Mouse (Mus musculus) heart, embryonic 13.5 days (tissue): Measurements from ENCODE around the gene Iah1. TPM values are rescaled to one million over a fixed set of nuclear protein-coding genes. Genes with fewer than 3 reads are reported as not detected.

Experiments
- ATAC-seq: fragments of 200-750 bp; cut with Nextera tagmentation; 2 replicates; pipeline ENCODE4 v1.8.0; 2017; ENCODE audit warnings: moderate TSS enrichment; ENCODE audit not compliant: insufficient number of reproducible peaks, low FRiP score, low TSS enrichment; ENCODE audit errors: extremely low read depth
- H3K27ac ChIP-seq: fragments of 300-500 bp; sonication (generic); replicated peaks from 2 replicates; pipeline ENCODE4 v1.5.1; 2015; ENCODE audit warnings: moderate library complexity, mild to moderate bottlenecking, inconsistent platforms
- H3K27me3 ChIP-seq: fragments of 300-500 bp; sonication (generic); replicated peaks from 2 replicates; pipeline ENCODE4 v1.6.1; 2015; ENCODE audit warnings: mild to moderate bottlenecking, inconsistent platforms
- H3K36me3 ChIP-seq: fragments of 300-500 bp; sonication (generic); 2 replicates; pipeline ENCODE4 v1.6.1; 2015; ENCODE audit warnings: mild to moderate bottlenecking, inconsistent platforms
- H3K4me1 ChIP-seq: fragments of 300-500 bp; sonication (generic); 2 replicates; pipeline ENCODE4 v1.6.1; 2015; ENCODE audit warnings: inconsistent platforms
- H3K4me2 ChIP-seq: fragments of 300-500 bp; sonication (generic); 2 replicates; pipeline ENCODE4 v1.6.1; 2015; ENCODE audit warnings: inconsistent platforms, mild to moderate bottlenecking, moderate library complexity
- H3K4me3 ChIP-seq: fragments of 300-500 bp; sonication (generic); 2 replicates; pipeline ENCODE4 v1.5.1; 2015; ENCODE audit warnings: moderate library complexity, mild to moderate bottlenecking, inconsistent platforms
- H3K9ac ChIP-seq: fragments of 300-500 bp; sonication (generic); 2 replicates; pipeline ENCODE4 v1.6.1; 2015; ENCODE audit warnings: inconsistent platforms, mild to moderate bottlenecking, moderate library complexity
- H3K9me3 ChIP-seq: fragments of 300-500 bp; sonication (generic); 2 replicates; pipeline ENCODE4 v1.6.1; 2016; ENCODE audit warnings: inconsistent platforms
- WGBS: fragments of 180-500 bp; shearing (Covaris S2); methylation state at CpG from one replicate; pipeline ENCODE4 v1.1.7; 2015; ENCODE audit warnings: mixed read lengths; 5-methylcytosine and 5-hydroxymethylcytosine counted together
- polyA plus RNA-seq: library from polyadenylated mRNA; unstranded; fragments of >200 nt; fragmentation: Nextera tagmentation; extraction: Ambion mirVana; gene quantifications from 2 replicates; pipeline ENCODE4 v1.2.1, GENCODE M21; 2015

The Iah1 gene
- polyA plus RNA-seq, 1 experiment from 2014 or later: 37.3 TPM

- WGBS: 93% methylated on average over 5 of the region's 5 CpGs
- ATAC-seq: no peak
- H3K9ac ChIP-seq: no peak overlapping the region
These were observed 21.0 kb downstream of the Iah1 start for GRCm38 (mm10) chr12:21337171-21337570.

GRCm38 (mm10) chr12:21340674-21341073 lies 24.5 kb downstream of the Iah1 start:
- no peak for ATAC-seq
- no peaks in the 10 kb centered on the region for H3K9me3 ChIP-seq
- peaks cover 82% of the 10 kb centered on the region for H3K36me3 ChIP-seq
- H3K27me3 ChIP-seq: no peaks in the 10 kb centered on the region
- 92% methylated on average over 5 of the region's 5 CpGs for WGBS
- H3K4me1 ChIP-seq: no peaks in the 10 kb centered on the region
- no peak overlapping the region for H3K27ac ChIP-seq
- H3K4me2 ChIP-seq: no peak overlapping the region
- H3K4me3 ChIP-seq: no peak overlapping the region
- no peak overlapping the region for H3K9ac ChIP-seq

More at GRCm38 (mm10) chr12:21337171-21337570, 21.0 kb downstream of the Iah1 start:
- peaks cover 88% of the 10 kb centered on the region for H3K36me3 ChIP-seq
- H3K4me1 ChIP-seq: no peaks in the 10 kb centered on the region
- H3K27me3 ChIP-seq: no peaks in the 10 kb centered on the region
- H3K4me3 ChIP-seq: no peak overlapping the region
- no peak overlapping the region for H3K27ac ChIP-seq
- H3K4me2 ChIP-seq: no peak overlapping the region
- H3K9me3 ChIP-seq: no peaks in the 10 kb centered on the region

GRCm38 (mm10) chr12:21346972-21347371 lies 30.8 kb downstream of the Iah1 start:
- WGBS: 87% methylated on average over 7 of the region's 7 CpGs
- Histone ChIP-seq H3K4me1 (no peaks in the 10 kb centered on the region), H3K4me2 (no peak overlapping the region), H3K9me3 (0 out of 2 replicates have a peak, but pooled peaks cover 3% of the 10 kb centered on the region), H3K4me3 (no peak overlapping the region), H3K36me3 (peaks cover 84% of the 10 kb centered on the region), H3K27ac (no peak overlapping the region), H3K27me3 (no peaks in the 10 kb centered on the region), H3K9ac (no peak overlapping the region)
- ATAC-seq: no peak

GRCm38 (mm10) chr12:21350113-21350876 lies 34.1 kb downstream of the Iah1 start:
- ATAC-seq: no peak
- Histone ChIP-seq H3K27me3 (no peaks in the 10 kb centered on the region), H3K9ac (no peak overlapping the region), H3K36me3 (peaks cover 90% of the 10 kb centered on the region), H3K4me3 (no peak overlapping the region), H3K4me1 (no peaks in the 10 kb centered on the region), H3K27ac (no peak overlapping the region), H3K4me2 (no peak overlapping the region), H3K9me3 (0 out of 2 replicates have a peak, but pooled peaks cover 3% of the 10 kb centered on the region)
- 85% methylated on average over 7 of the region's 7 CpGs for WGBS

GRCm38 (mm10) chr12:21353681-21354080 lies 37.5 kb downstream of the Iah1 start:
- Histone ChIP-seq H3K4me3 (no peak overlapping the region), H3K9ac (no peak overlapping the region), H3K4me1 (no peaks in the 10 kb centered on the region), H3K4me2 (no peak overlapping the region), H3K36me3 (peaks cover 72% of the 10 kb centered on the region), H3K27ac (no peak overlapping the region), H3K9me3 (0 out of 2 replicates have a peak, but pooled peaks cover 3% of the 10 kb centered on the region), H3K27me3 (no peaks in the 10 kb centered on the region)
- WGBS: 92% methylated on average over 8 of the region's 8 CpGs
- ATAC-seq: no peak

GRCm38 (mm10) chr12:21362686-21363085 lies 46.5 kb downstream of the Iah1 start:
- Histone ChIP-seq H3K9ac (no peak overlapping the region), H3K4me3 (no peak overlapping the region), H3K4me2 (no peak overlapping the region), H3K27ac (no peak overlapping the region), H3K27me3 (no peaks in the 10 kb centered on the region), H3K36me3 (peaks cover 22% of the 10 kb centered on the region), H3K4me1 (0 out of 2 replicates have a peak, but pooled peaks cover 6% of the 10 kb centered on the region), H3K9me3 (no peaks in the 10 kb centered on the region)
- ATAC-seq: no peak
- 72% methylated on average over 2 of the region's 2 CpGs for WGBS

GRCm38 (mm10) chr12:21363195-21363594 lies 47.0 kb downstream of the Iah1 start:
- Histone ChIP-seq H3K27me3 (no peaks in the 10 kb centered on the region), H3K4me2 (no peak overlapping the region), H3K4me1 (0 out of 2 replicates have a peak, but pooled peaks cover 6% of the 10 kb centered on the region), H3K9ac (no peak overlapping the region), H3K36me3 (peaks cover 22% of the 10 kb centered on the region), H3K9me3 (no peaks in the 10 kb centered on the region), H3K27ac (no peak overlapping the region), H3K4me3 (no peak overlapping the region)
- 94% methylated on average over 3 of the region's 3 CpGs for WGBS
- no peak for ATAC-seq

- Histone ChIP-seq H3K4me1 (0 out of 2 replicates have a peak, but pooled peaks cover 8% of the 10 kb centered on the region), H3K36me3 (peaks cover 19% of the 10 kb centered on the region), H3K27ac (no peak overlapping the region), H3K4me2 (no peak overlapping the region), H3K27me3 (no peaks in the 10 kb centered on the region), H3K4me3 (no peak overlapping the region), H3K9ac (no peak overlapping the region), H3K9me3 (no peaks in the 10 kb centered on the region)
- no peak for ATAC-seq
- WGBS: 68% methylated on average over 10 of the region's 10 CpGs
These were observed 48.6 kb downstream of the Iah1 start for GRCm38 (mm10) chr12:21364624-21365435.

GRCm38 (mm10) chr12:21368376-21369086 lies 52.3 kb downstream of the Iah1 start:
- ATAC-seq: no peak
- H3K36me3 ChIP-seq: no peaks in the 10 kb centered on the region
- no peak overlapping the region for H3K27ac ChIP-seq
- no peak overlapping the region for H3K9ac ChIP-seq
- H3K9me3 ChIP-seq: no peaks in the 10 kb centered on the region
- H3K4me2 ChIP-seq: no peak overlapping the region
- H3K4me3 ChIP-seq: no peak overlapping the region
- H3K27me3 ChIP-seq: no peaks in the 10 kb centered on the region
- 82% methylated on average over 9 of the region's 9 CpGs for WGBS
- H3K4me1 ChIP-seq: peaks cover 14% of the 10 kb centered on the region

GRCm38 (mm10) chr12:21369087-21369410 lies 52.9 kb downstream of the Iah1 start:
- H3K27ac ChIP-seq: no peak overlapping the region
- no peak overlapping the region for H3K4me3 ChIP-seq
- H3K4me2 ChIP-seq: no peak overlapping the region
- H3K9me3 ChIP-seq: no peaks in the 10 kb centered on the region
- no peak for ATAC-seq
- no peak overlapping the region for H3K9ac ChIP-seq
- peaks cover 14% of the 10 kb centered on the region for H3K4me1 ChIP-seq
- H3K27me3 ChIP-seq: no peaks in the 10 kb centered on the region
- 87% methylated on average over 5 of the region's 5 CpGs for WGBS
- no peaks in the 10 kb centered on the region for H3K36me3 ChIP-seq

GRCm38 (mm10) chr12:21370035-21370611 lies 53.9 kb downstream of the Iah1 start:
- no peak overlapping the region for H3K9ac ChIP-seq
- ATAC-seq: no peak
- H3K4me3 ChIP-seq: no peak overlapping the region
- H3K27me3 ChIP-seq: no peaks in the 10 kb centered on the region
- WGBS: 97% methylated on average over 1 of the region's 1 CpGs
- peaks cover 21% of the 10 kb centered on the region for H3K4me1 ChIP-seq
- H3K27ac ChIP-seq: no peak overlapping the region
- no peaks in the 10 kb centered on the region for H3K36me3 ChIP-seq
- no peaks in the 10 kb centered on the region for H3K9me3 ChIP-seq
- no peak overlapping the region for H3K4me2 ChIP-seq
